Mouse (Mus musculus): ENCODE measurements around the gene Ddn.

Gene Ddn

GRCm38 (mm10) chr15:98772511-98773211, 36.6 kb downstream of the Ddn start:
- peak; percentile 71 for DNase-seq

GRCm38 (mm10) chr15:98771813-98772425, 37.4 kb downstream of the Ddn start:
- no peak for DNase-seq

- no peak for DNase-seq
Observed at GRCm38 (mm10) chr15:98768259-98768658, 41.0 kb downstream of the Ddn start.

- DNase-seq = no peak
Observed at GRCm38 (mm10) chr15:98765929-98766328, 43.4 kb downstream of the Ddn start.

GRCm38 (mm10) chr15:98762670-98763529, 46.4 kb downstream of the Ddn start, which contains the start of gene Arf3:
Gene Arf3, minus strand, starts transcription at chr15:98763214.
- DNase-seq = peak; percentile 98

GRCm38 (mm10) chr15:98762201-98762621, 47.1 kb downstream of the Ddn start:
- peak; percentile 85 for DNase-seq

GRCm38 (mm10) chr15:98754125-98754524, 55.2 kb downstream of the Ddn start:
- DNase-seq = no peak
